Mouse (Mus musculus) thymus, adult 2 months (tissue): ENCODE results near the gene Rbpms2.

Source experiments
- CTCF ChIP-seq: fragments of 200-500 bp; IDR thresholded peaks from 2 replicates; pipeline ENCODE4 v1.5.1; 2012; ENCODE audit warnings: mild to moderate bottlenecking, control low read depth, low read length, moderate library complexity, borderline replicate concordance; ENCODE audit not compliant: control insufficient read depth, poor library complexity, insufficient read depth; ENCODE audit errors: extremely low read depth
- POLR2A ChIP-seq: fragments of 200-500 bp; IDR thresholded peaks from 2 replicates; pipeline ENCODE4 v1.6.1; 2012; ENCODE audit warnings: mild to moderate bottlenecking, low read length, control low read depth, moderate library complexity; ENCODE audit not compliant: control insufficient read depth, poor library complexity, insufficient read depth; ENCODE audit errors: extremely low read depth

- TF ChIP-seq CTCF (no peak), POLR2A (no peak)
Measured at GRCm38 (mm10) chr9:65697992-65698391, 68.5 kb downstream of the Rbpms2 start.
